Mouse (Mus musculus) 3134 (cell line): ENCODE results near the gene Fcamr.

Experiments
- DNase-seq: peaks from one replicate; pipeline ENCODE4 v3.0.0-alpha.2; 2011; ENCODE audit warnings: low spot score; ENCODE audit not compliant: insufficient read length; ENCODE audit errors: extremely low read depth

Fcamr gene

GRCm38 (mm10) chr1:130849530-130850214 is 49.0 kb downstream of the Fcamr start:
- DNase-seq, result no peak

- no peak for DNase-seq
Observed at GRCm38 (mm10) chr1:130850405-130850804, 49.7 kb downstream of the Fcamr start.

DNA sequence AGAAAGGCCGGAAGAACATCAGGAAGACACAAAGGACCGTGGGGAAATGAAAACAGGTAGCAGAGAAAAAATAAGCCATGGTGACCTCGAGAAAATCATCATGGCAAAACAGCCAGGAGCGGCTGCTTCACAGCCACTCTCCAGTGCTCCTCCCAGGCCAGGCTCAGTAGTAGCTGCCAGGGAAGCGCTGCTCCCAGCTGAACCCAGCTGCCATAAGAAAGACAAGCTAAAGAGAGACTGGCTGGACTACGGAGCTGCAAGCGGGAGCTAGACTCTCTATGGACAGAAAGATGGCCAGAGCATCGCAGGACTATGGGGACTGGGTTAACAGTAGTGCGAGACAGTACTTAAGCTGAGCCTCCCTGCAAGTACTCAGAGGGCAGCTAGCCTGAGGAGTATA is 54.1 kb downstream of the Fcamr start:
- DNase-seq, result no peak

GRCm38 (mm10) chr1:130855723-130856122 is 55.0 kb downstream of the Fcamr start:
- DNase-seq, result no peak

DNA sequence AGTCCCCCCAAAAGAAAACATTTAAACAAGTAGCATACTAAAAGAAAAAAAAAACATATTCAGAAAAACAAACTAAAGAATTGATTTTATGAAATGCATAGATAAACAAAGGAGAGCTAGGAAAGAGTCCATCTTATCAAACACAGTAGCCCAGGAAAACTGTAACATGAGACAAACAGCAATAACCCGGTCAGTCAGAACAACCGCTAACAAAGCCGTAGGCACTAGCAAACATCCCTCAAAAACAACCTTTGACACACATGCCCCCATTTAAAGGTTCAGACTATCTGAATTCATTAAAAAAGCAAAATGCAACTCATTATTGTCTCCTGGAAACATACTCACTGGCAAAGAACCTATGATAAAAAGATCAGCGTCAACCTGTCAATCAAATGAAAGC is 56.8 kb downstream of the Fcamr start:
- no peak for DNase-seq

DNA sequence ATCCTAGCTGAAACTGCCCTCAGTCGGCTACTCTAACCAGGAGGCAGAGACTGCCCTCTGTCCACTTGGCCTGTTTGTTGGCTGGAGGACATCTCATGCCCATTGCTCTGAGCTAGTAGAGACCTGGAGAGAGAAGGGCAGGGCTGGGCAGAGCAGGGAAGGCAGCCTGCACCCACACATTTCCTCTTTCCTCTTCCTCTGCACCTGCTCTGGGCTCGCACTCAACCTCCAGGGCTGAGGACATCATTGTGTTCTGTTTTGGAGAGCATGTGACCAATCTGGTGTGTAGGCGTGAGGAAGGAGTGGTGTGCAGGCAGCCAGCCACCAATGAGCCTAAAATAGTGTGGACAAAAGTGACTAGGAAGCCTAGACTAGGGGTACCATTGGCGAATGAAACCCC is 63.5 kb downstream of the Fcamr start:
- DNase-seq, result no peak
